Mouse (Mus musculus) layer of hippocampus, adult 6 months (tissue): ENCODE results near the gene Zfp715. TPM values are rescaled to one million over a fixed set of nuclear protein-coding genes. Genes with fewer than 3 reads are reported as not detected.

ENCODE experiments used
- long read RNA-seq, 2 experiments: library from polyadenylated mRNA; unstranded; transcript quantifications; one replicate each; pipeline ENCODE4 v2.0.0; 2019 to 2020
- polyA plus RNA-seq: library from polyadenylated mRNA; unstranded; fragments of <200 nt; fragmentation: Nextera tagmentation; gene quantifications from 2 replicates; pipeline ENCODE4 v1.2.3, GENCODE M21; 2021

Gene Zfp715
- 4.5 and 7.9 TPM in 2 replicates for polyA plus RNA-seq
- long read RNA-seq, experiment 1, partial matches to known transcripts = 1 of 13 reads
- long read RNA-seq, experiment 1, other reads (novel, unspliced or antisense) = 12 of 13 reads
- long read RNA-seq, experiment 2, full-length matches to known transcripts = 66 of 115 reads
- long read RNA-seq, experiment 2, partial matches to known transcripts = 2 of 115 reads
- long read RNA-seq, experiment 2, other reads (novel, unspliced or antisense) = 47 of 115 reads

DNA sequence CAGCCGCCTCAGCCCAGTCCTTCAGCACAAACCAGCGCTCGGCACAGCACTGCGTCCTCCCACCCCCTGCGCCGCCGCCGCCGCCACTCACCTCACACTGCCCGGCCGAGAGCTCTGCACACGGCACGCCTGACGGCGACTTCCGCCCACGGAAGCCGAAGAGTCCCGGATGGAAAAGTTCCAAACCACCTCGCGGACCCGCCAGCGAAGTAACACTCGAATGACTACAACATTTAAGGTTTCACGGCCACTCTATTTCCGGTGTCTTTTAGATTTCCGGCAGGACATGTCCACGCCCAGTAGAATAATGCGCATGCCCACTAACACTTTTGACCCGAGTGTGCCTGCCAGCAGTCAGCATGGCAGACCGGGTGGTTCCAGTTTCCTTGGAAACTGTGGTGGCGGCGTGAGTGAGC is at the start of gene Zfp715:
Gene Zfp715 (minus strand): TSS at position 282 of the 416 bp plus-strand sequence.

DNA sequence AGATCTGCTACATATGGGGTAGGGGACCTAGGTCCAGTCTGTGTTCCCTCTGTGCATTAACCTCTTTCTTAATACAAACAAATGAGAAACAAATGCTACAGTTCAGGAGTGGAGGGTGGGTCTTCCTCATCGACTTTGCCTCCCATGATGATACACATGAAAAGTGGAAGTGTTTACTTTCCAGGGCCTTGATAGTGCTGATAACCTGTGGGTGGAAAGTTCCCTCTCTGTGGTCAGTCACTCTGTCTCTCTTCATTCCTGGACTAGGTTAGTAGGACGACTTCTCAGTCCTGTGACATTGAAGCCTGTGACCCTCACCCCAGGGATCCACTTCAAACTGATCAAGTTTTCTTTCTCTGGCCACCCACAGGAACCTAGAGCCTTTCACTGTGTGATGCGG is 38.1 kb upstream of the Zfp715 start, which contains the start of gene Siglecf:
Gene Siglecf (plus strand): TSS at position 188 of the 400 bp plus-strand sequence.

Other genes starting within 250 kb of the Zfp715 start
- gene Zfp936, start 199.1 kb downstream of the Zfp715 start, polyA plus RNA-seq = not detected in 2 replicates
- gene Siglecf, start 38.0 kb upstream of the Zfp715 start, polyA plus RNA-seq = 0.54 and 0.90 TPM in 2 replicates
- 0.05 TPM in 1 of 2 replicates, not detected in the other for gene Siglecg, start 94.9 kb upstream of the Zfp715 start, polyA plus RNA-seq
- gene Lim2, start 114.4 kb upstream of the Zfp715 start, polyA plus RNA-seq = not detected in 2 replicates
- 0.92 TPM in 1 of 2 replicates, not detected in the other for gene Nkg7, start 123.8 kb upstream of the Zfp715 start, polyA plus RNA-seq
- gene Cldnd2, start 127.5 kb upstream of the Zfp715 start, polyA plus RNA-seq = not detected in 2 replicates
- 219 and 291 TPM in 2 replicates for gene Etfb, start 130.8 kb upstream of the Zfp715 start, polyA plus RNA-seq
- 0.33 and 0.38 TPM in 2 replicates for gene Gm45233, start 130.8 kb upstream of the Zfp715 start, polyA plus RNA-seq
- 1.4 and 1.5 TPM in 2 replicates for gene Vsig10l, start 149.9 kb upstream of the Zfp715 start, polyA plus RNA-seq
- gene Iglon5, start 176.8 kb upstream of the Zfp715 start, polyA plus RNA-seq = 1.6 TPM in 2 replicates
- gene 4931406B18Rik, start 192.6 kb upstream of the Zfp715 start, polyA plus RNA-seq = not detected in 2 replicates
- gene Cd33, start 231.1 kb upstream of the Zfp715 start, polyA plus RNA-seq = 4.6 and 7.2 TPM in 2 replicates
- gene Zfp658, start 249.0 kb upstream of the Zfp715 start, polyA plus RNA-seq = 1.4 and 1.5 TPM in 2 replicates